In the genomic region with DNA sequence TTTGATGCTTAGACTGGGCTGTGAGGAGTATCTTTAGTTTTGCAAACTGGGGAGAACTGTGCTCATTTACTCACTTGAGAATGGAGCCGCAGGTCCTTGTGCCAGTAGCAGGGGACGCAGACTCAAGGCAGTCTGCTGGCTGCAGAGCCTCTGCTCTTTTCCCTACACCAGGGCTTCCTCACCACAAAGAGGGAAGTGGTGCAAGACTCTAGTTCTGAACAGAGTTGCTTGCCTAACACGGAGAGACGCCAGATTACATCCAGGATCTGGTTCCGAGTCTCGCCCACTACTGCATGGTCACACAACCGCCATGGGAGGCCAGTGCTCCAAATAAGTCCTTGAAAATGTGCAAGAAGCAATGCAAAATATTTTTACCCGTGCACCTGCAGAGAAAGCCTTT, we compare ENCODE assay signal across 26 mouse cellular contexts. TPM values are rescaled to one million over a fixed set of nuclear protein-coding genes. Genes with fewer than 3 reads are reported as not detected.
DNase-seq lines count a peak whose midpoint lies in the region; ATAC-seq and TF ChIP-seq lines count a peak whose summit lies in the region.
"Had no signal": no experiment of that assay in that cellular context is flagged by ENCODE, and none has a peak within 500 bp of the region (broad histone marks: within the 10 kb centered on the region; RNA-seq: fewer than 3 reads in every experiment).

No protein-coding gene starts in this region.

- peak overlapping the region; percentile 81 for H3K27ac ChIP-seq in bone marrow macrophage, adult 2 months (ENCODE audit: insufficient read depth, low read depth, low read length)
- H3K27ac ChIP-seq in midbrain, embryonic 14.5 days (replicated peaks; ENCODE audit: low read depth, low read length), result no peak overlapping the region
- H3K27ac ChIP-seq: embryonic facial prominence, embryonic 10.5 days; forebrain, embryonic 13.5 days; hindbrain, embryonic 14.5 days; limb, embryonic 13.5 days; liver, embryonic 12.5 days had no signal

- WGBS in midbrain, embryonic 14.5 days, result 97% methylated on average over 8 of the region's 8 CpGs

- peak; percentile 97 for ATAC-seq in megakaryocyte, adult 5-6 weeks (ENCODE audit: poor library complexity, severe bottlenecking)
- ATAC-seq in midbrain, embryonic 14.5 days (ENCODE audit: low FRiP score, low TSS enrichment), result no peak
- ATAC-seq: forebrain, embryonic 13.5 days; liver, embryonic 12.5 days had no signal

- H3K4me1 ChIP-seq in bone marrow macrophage, adult 2 months (ENCODE audit: control insufficient read depth, insufficient read depth, low read length), result peaks cover 52% of the 10 kb centered on the region
- no peaks in the 10 kb centered on the region for H3K4me1 ChIP-seq in midbrain, embryonic 14.5 days (ENCODE audit: control insufficient read depth, insufficient read depth, low read length)
- H3K4me1 ChIP-seq: embryonic facial prominence, embryonic 10.5 days; forebrain, embryonic 13.5 days; limb, embryonic 13.5 days had no signal

- TF ChIP-seq CTCF in bone marrow macrophage, adult 2 months (IDR thresholded peaks at IDR 0.05; ENCODE audit: low read depth, low read length), result no peak

- peak; percentile 45 for DNase-seq in layer of hippocampus, adult 9-11 months
- DNase-seq in layer of hippocampus, postnatal 36 days, result no peak
- peak; percentile 53 for DNase-seq in 416B (ENCODE audit: low read depth)
- DNase-seq in T-cell, adult 2 months (ENCODE audit: low spot score), result no peak
- DNase-seq in midbrain, embryonic 14.5 days, result no peak
- no peak for DNase-seq in embryo, embryonic 9.5 days (ENCODE audit: extremely low spot score)
- DNase-seq: adrenal gland, postnatal 10 days; cerebellum, adult 11-12 months; cerebellum, postnatal 10 days; gastrocnemius, postnatal 14 days; heart, postnatal 36 days; kidney, adult 2 months; kidney, postnatal 36 days; lung, adult 2 months; retina, postnatal 1 day had no signal

- no peak overlapping the region for H3K9ac ChIP-seq in midbrain, embryonic 14.5 days (replicated peaks; ENCODE audit: low read length)
- H3K9ac ChIP-seq: embryonic facial prominence, embryonic 15.5 days; forebrain, embryonic 13.5 days; hindbrain, embryonic 14.5 days; limb, embryonic 13.5 days; liver, embryonic 12.5 days had no signal

- peaks cover 5% of the 10 kb centered on the region; the same call in 1 of the 2 replicates for H3K9me3 ChIP-seq in midbrain, embryonic 14.5 days (ENCODE audit: control insufficient read depth, low read length)
- H3K9me3 ChIP-seq: liver, embryonic 12.5 days had no signal

- peaks cover 80% of the 10 kb centered on the region for H3K36me3 ChIP-seq in midbrain, embryonic 14.5 days (ENCODE audit: control insufficient read depth, insufficient read depth, low read length)
- H3K36me3 ChIP-seq: G1E had no signal

- TF ChIP-seq POLR2A in bone marrow macrophage, adult 2 months (IDR thresholded peaks at IDR 0.05; ENCODE audit: borderline replicate concordance, low read depth, low read length), result no peak

- H3K27me3 ChIP-seq in midbrain, embryonic 14.5 days (ENCODE audit: control insufficient read depth, insufficient read depth, low read length), result no peaks in the 10 kb centered on the region
- H3K27me3 ChIP-seq: embryonic facial prominence, embryonic 15.5 days; forebrain, embryonic 13.5 days; limb, embryonic 13.5 days; liver, embryonic 12.5 days had no signal

- no peak overlapping the region for H3K4me3 ChIP-seq in bone marrow macrophage, adult 2 months (ENCODE audit: insufficient read depth, low read length)
- H3K4me3 ChIP-seq in midbrain, embryonic 14.5 days (replicated peaks; ENCODE audit: low read depth, low read length), result no peak overlapping the region
- H3K4me3 ChIP-seq: embryonic facial prominence, embryonic 10.5 days; embryonic facial prominence, embryonic 15.5 days; forebrain, embryonic 13.5 days; limb, embryonic 13.5 days; liver, embryonic 12.5 days had no signal

- H3K4me2 ChIP-seq in midbrain, embryonic 14.5 days (ENCODE audit: low read length), result no peak overlapping the region
- H3K4me2 ChIP-seq: embryonic facial prominence, embryonic 15.5 days; forebrain, embryonic 13.5 days; heart, embryonic 11.5 days; hindbrain, embryonic 14.5 days; limb, embryonic 13.5 days; liver, embryonic 12.5 days; midbrain, embryonic 11.5 days had no signal

RNA-seq across cellular contexts. Expression of a gene that starts 36.4 kb away (rescaled TPM):
- total RNA-seq in layer of hippocampus, postnatal 36 days (2021), result 100 to 1,000 TPM; 116 to 122 TPM
- polyA plus RNA-seq in bone marrow macrophage, adult 2 months (2012; ENCODE audit: insufficient read depth, insufficient read length, missing spikeins), result 38.5 and 43.0 TPM in 2 replicates
- 20.3 and 21.3 TPM in 2 replicates for total RNA-seq in megakaryocyte, adult 5-6 weeks (2015)
- 11.5 and 16.7 TPM in 2 replicates for total RNA-seq in megakaryocyte, adult 5-6 weeks (2017)
- polyA plus RNA-seq in midbrain, embryonic 14.5 days (2014; fragmentation: Nextera tagmentation; extraction: Ambion mirVana), result 34.5 and 41.5 TPM in 2 replicates
- polyA plus RNA-seq: G1E had no signal

Comparison
In these comparisons a context has a peak if more than half of its experiments do, and no peak if none do; other contexts are left out.
1. DNase-seq: peak in layer of hippocampus, adult 9-11 months (single experiment) and 416B (single experiment); none in layer of hippocampus, postnatal 36 days (0 of 2), T-cell, adult 2 months (single experiment), midbrain, embryonic 14.5 days (single experiment) and embryo, embryonic 9.5 days (single experiment).
2. RNA of a gene that starts 36.4 kb away (total RNA-seq): 116 to 122 TPM in layer of hippocampus, postnatal 36 days; 11.5 to 21.3 TPM in megakaryocyte, adult 5-6 weeks; every median in the first group is over 4 times any median in the second.